Mouse (Mus musculus): Measurements from ENCODE around the gene Dach1.

GRCm38 (mm10) chr14:97814555-97815175 is 354.9 kb downstream of the Dach1 start:
- TF ChIP-seq GATA1 (IDR thresholded peaks at IDR 0.05; ENCODE audit: low read length) (no peak), TAL1 (IDR thresholded peaks at IDR 0.05; ENCODE audit: low read length) (no peak)

All from erythroblast, embryonic 14.5 days (primary cell).